Mouse (Mus musculus) CH12.LX (cell line): ENCODE data around the gene Olfr734. TPM values are rescaled to one million over a fixed set of nuclear protein-coding genes. Genes with fewer than 3 reads are reported as not detected.

ENCODE experiments used
- DNase-seq: peaks from one replicate; pipeline ENCODE4 v3.0.0-alpha.2; 2013; ENCODE audit errors: extremely low read depth
- H3K27ac ChIP-seq: 2 replicates; pipeline ENCODE4 v1.5.1; 2012; ENCODE audit warnings: low read depth, mild to moderate bottlenecking, control low read depth, moderate library complexity; ENCODE audit not compliant: insufficient read depth
- H3K27me3 ChIP-seq: replicated peaks from 2 replicates; pipeline ENCODE3; 2012; ENCODE audit warnings: inconsistent platforms
- H3K36me3 ChIP-seq, 2 experiments: replicated peaks in 1 of 2; 2 replicates each; pipeline versions ENCODE3 to v1.6.1; 2012; ENCODE audit warnings: inconsistent platforms in 1 of 2, low read length in 1 of 2, mild to moderate bottlenecking in 1 of 2, mixed read lengths in 1 of 2, moderate library complexity in 1 of 2; ENCODE audit not compliant: control insufficient read depth in 1 of 2, insufficient read depth in 1 of 2
- H3K4me1 ChIP-seq, 2 experiments: 2 replicates each; pipeline ENCODE4 v1.6.1; 2012; ENCODE audit warnings: inconsistent platforms in 1 of 2, moderate library complexity in 1 of 2; ENCODE audit not compliant: insufficient read depth in 2 of 2, control insufficient read depth in 1 of 2
- H3K4me2 ChIP-seq: 2 replicates; pipeline ENCODE4 v1.6.1; 2012; ENCODE audit warnings: low read depth, mild to moderate bottlenecking, control low read depth; ENCODE audit not compliant: poor library complexity, insufficient read depth, severe bottlenecking
- H3K4me3 ChIP-seq, 3 experiments: fragments of 150-350 bp in 1 of 3; sonication (generic) in 1 of 3; replicated peaks in 1 of 3; 2 replicates each; pipeline versions ENCODE3 to v1.5.1; 2011 to 2012; ENCODE audit warnings: low read depth in 2 of 3, low read length in 2 of 3, mild to moderate bottlenecking in 2 of 3, moderate library complexity in 2 of 3, control low read depth in 1 of 3, improper control_type of control experiment in 1 of 3, inconsistent platforms in 1 of 3, mixed read lengths in 1 of 3; ENCODE audit not compliant: poor library complexity in 1 of 3
- H3K79me2 ChIP-seq: replicated peaks from 2 replicates; pipeline ENCODE4 v1.6.1; 2012; ENCODE audit warnings: mild to moderate bottlenecking, moderate library complexity; ENCODE audit not compliant: control insufficient read depth, poor library complexity, insufficient read depth, severe bottlenecking; ENCODE audit errors: extremely low read depth
- H3K9ac ChIP-seq: 2 replicates; pipeline ENCODE4 v1.6.1; 2012; ENCODE audit warnings: low read depth, mild to moderate bottlenecking, control low read depth, moderate library complexity; ENCODE audit not compliant: insufficient read depth
- H3K9me3 ChIP-seq: replicated peaks from 2 replicates; pipeline ENCODE3; 2012; ENCODE audit warnings: low read length, inconsistent platforms, mixed read lengths
- CHD1 ChIP-seq: IDR thresholded peaks from 2 replicates; pipeline ENCODE4 v1.6.1; 2012; ENCODE audit warnings: low read depth, low read length, improper control_type of control experiment, inconsistent platforms
- EP300 ChIP-seq: IDR thresholded peaks from 2 replicates; pipeline ENCODE4 v1.6.1; 2011; ENCODE audit warnings: low read length, improper control_type of control experiment
- IRF4 ChIP-seq: IDR thresholded peaks from 2 replicates; pipeline ENCODE4 v1.6.1; 2014; ENCODE audit warnings: low read depth, mild to moderate bottlenecking, inconsistent platforms, low read length, improper control_type of control experiment
- JUND ChIP-seq: conservative IDR thresholded peaks from 2 replicates; pipeline ENCODE4 v1.6.1; 2011; ENCODE audit warnings: low read depth, low read length, improper control_type of control experiment
- KAT2A ChIP-seq: IDR thresholded peaks from 2 replicates; pipeline ENCODE4 v1.6.1; 2012; ENCODE audit warnings: low read length, improper control_type of control experiment, inconsistent platforms; ENCODE audit not compliant: insufficient replicate concordance
- MAZ ChIP-seq: IDR thresholded peaks from 2 replicates; pipeline ENCODE4 v1.6.1; 2012; ENCODE audit warnings: low read depth, mild to moderate bottlenecking, inconsistent platforms, low read length, improper control_type of control experiment, moderate library complexity
- POLR2A ChIP-seq: IDR thresholded peaks from 2 replicates; pipeline ENCODE4 v1.6.1; 2011; ENCODE audit warnings: low read depth, mild to moderate bottlenecking, improper control_type of control experiment, low read length
- RAD21 ChIP-seq: IDR thresholded peaks from 2 replicates; pipeline ENCODE4 v1.6.1; 2011; ENCODE audit warnings: low read depth, mild to moderate bottlenecking, low read length, improper control_type of control experiment, moderate library complexity
- SMC3 ChIP-seq: IDR thresholded peaks from 2 replicates; pipeline ENCODE4 v1.6.1; 2011; ENCODE audit warnings: low read depth, low read length, improper control_type of control experiment
- TCF12 ChIP-seq: IDR thresholded peaks from 2 replicates; pipeline ENCODE4 v1.6.1; 2014; ENCODE audit warnings: low read depth, mild to moderate bottlenecking, inconsistent platforms, low read length, improper control_type of control experiment
- USF2 ChIP-seq: conservative IDR thresholded peaks from 2 replicates; pipeline ENCODE4 v1.6.1; 2011; ENCODE audit warnings: low read depth, low read length, improper control_type of control experiment
- ZKSCAN1 ChIP-seq: IDR thresholded peaks from 2 replicates; pipeline ENCODE4 v1.6.1; 2012; ENCODE audit warnings: low read depth, inconsistent platforms, low read length, improper control_type of control experiment, borderline replicate concordance
- ZMIZ1 ChIP-seq: IDR thresholded peaks from 2 replicates; pipeline ENCODE4 v1.6.1; 2012; ENCODE audit warnings: low read depth, mild to moderate bottlenecking, inconsistent platforms, low read length, improper control_type of control experiment
- dilution Hi-C: fragments of 300-500 bp; cut with MboI; formaldehyde crosslinking; loops from 2 replicates; pipeline ENCODE4 v1.14.3; 2020; ENCODE audit warnings: low sequenced_read_pairs; ENCODE audit not compliant: extremely low pct_unique_long_range_greater_than_20kb, extremely low pct_ligation_motif_present
- in situ Hi-C: fragments of 300-500 bp; cut with MboI; formaldehyde crosslinking; loops from 3 replicates; pipeline ENCODE4 v1.14.3; 2019; ENCODE audit warnings: low sequenced_read_pairs, low pct_ligation_motif_present, low pct_unique_long_range_greater_than_20kb, mixed read lengths
- polyA plus RNA-seq: library from polyadenylated mRNA; unstranded; fragments of >175 nt; gene quantifications from 2 replicates; pipeline ENCODE4 v1.2.1, GENCODE M21; 2012; ENCODE audit warnings: low read depth; ENCODE audit not compliant: insufficient read length
- total RNA-seq, 2 experiments: library from RNA; depleted of rRNA; stranded (reverse); fragments of 300-350 nt in 1 of 2; fragments of >200 nt in 1 of 2; gene quantifications; 2 replicates each; pipeline ENCODE4 v1.2.3; 2012 to 2014

Olfr734 gene
- not detected in 2 replicates for total RNA-seq (2012; rRNA removed)
- total RNA-seq (2014; rRNA removed): not detected in 2 replicates
- not detected in 2 replicates for polyA plus RNA-seq

DNA sequence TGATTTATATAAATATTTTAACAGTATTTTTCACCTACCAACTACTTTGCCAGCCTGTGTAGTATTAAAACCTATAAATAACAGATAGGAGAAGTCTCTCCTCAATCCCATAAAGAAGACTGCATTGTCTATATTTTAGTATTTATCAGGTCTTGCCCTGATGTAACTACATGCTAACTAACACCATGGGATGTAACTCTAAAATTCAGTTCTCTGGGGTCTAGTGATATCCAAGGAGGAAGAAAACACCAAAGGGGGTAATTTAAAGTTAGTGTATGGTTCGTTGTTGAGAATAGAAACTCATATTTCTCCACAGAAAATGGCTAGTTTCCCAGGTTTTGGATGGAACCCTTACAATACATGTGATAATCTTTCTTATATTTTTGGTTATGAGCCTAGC, at the start of gene Olfr734:
Gene Olfr734 (minus strand): TSS at position 101 of the 400 bp plus-strand sequence.
- Histone ChIP-seq H3K79me2 (no peaks in the 10 kb centered on the region), H3K27ac (no peak within 1 kb of the TSS), H3K9me3 (no peaks in the 10 kb centered on the region), H3K36me3 (no peaks in the 10 kb centered on the region), H3K27me3 (peaks cover 1% of the 10 kb centered on the region)
- TF ChIP-seq IRF4 (no peak), MAZ (no peak), TCF12 (no peak), EP300 (no peak), POLR2A (no peak), ZMIZ1 (no peak), CHD1 (no peak), USF2 (no peak)
- TF ChIP-seq, all 38 proteins: peak for 0
- dilution Hi-C loops (no loop called here), in situ Hi-C loops (no loop called here)
- no peaks in the 10 kb centered on the region for H3K4me1 ChIP-seq
- H3K9ac ChIP-seq: no peak within 1 kb of the TSS
- H3K4me2 ChIP-seq: no peak within 1 kb of the TSS
- H3K4me3 ChIP-seq: no peak within 1 kb of the TSS
- no peak for DNase-seq

DNA sequence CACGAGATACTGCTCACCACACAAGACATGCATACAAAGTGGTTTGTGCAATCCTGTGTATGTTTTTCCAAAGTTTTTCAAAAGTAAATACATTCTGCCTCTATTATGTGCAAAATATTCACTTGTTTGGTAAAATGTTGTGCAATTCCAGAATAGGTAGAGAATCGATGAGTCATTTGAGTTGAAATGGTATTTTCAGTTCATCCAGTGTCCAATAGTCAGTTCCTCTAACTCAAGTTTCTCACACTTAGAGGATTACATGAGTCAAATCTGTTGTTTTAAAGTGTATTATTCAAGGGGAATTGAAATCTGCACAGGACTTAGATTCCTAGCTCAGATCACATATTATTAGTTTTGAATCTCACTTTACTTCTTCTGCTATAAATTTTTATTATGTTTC, 37.0 kb upstream of the Olfr734 start:
- H3K79me2 ChIP-seq: no peaks in the 10 kb centered on the region
- H3K4me3 ChIP-seq: no peak overlapping the region
- no peaks in the 10 kb centered on the region for H3K36me3 ChIP-seq
- peaks cover 9% of the 10 kb centered on the region for H3K27me3 ChIP-seq
- H3K4me2 ChIP-seq: no peak overlapping the region
- H3K27ac ChIP-seq: no peak overlapping the region
- no peak for DNase-seq
- dilution Hi-C loops: no loop called here
- no peaks in the 10 kb centered on the region for H3K4me1 ChIP-seq
- in situ Hi-C loops: loop anchor here (25.0 kb wide), 1 partner anchor 399 kb away; no protein-coding TSS in a partner anchor
- H3K9ac ChIP-seq: no peak overlapping the region
- TF ChIP-seq KAT2A (no peak), EP300 (no peak), ZKSCAN1 (no peak), SMC3 (no peak), RAD21 (no peak)
- TF ChIP-seq, all 38 proteins: peak for 0
- no peaks in the 10 kb centered on the region for H3K9me3 ChIP-seq

DNA sequence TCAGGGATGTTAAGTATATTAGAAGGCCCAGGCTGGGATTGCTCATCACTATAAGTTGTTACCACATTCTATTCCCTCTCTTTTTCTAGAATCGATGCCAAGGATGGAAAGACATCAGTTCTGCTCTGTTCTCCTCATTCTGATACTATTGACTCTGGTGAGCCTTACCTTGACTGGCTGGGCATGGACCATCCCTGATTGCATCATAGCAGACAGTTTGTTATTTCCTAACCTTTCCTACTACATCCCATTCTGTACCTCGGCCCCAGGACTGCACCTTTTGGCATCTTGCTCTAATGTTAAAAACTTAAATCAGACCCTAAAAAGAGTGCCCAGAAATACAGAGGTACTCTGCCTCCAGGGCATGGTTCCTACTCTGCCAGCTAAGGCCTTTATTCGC, 33.9 kb upstream of the Olfr734 start:
- no peak overlapping the region for H3K9ac ChIP-seq
- TF ChIP-seq JUND (no peak), ZKSCAN1 (no peak)
- TF ChIP-seq, all 38 proteins: peak for 0
- H3K27ac ChIP-seq: no peak overlapping the region
- in situ Hi-C loops (loop anchor here (25.0 kb wide), 1 partner anchor 402 kb away; no protein-coding TSS in a partner anchor), dilution Hi-C loops (no loop called here)
- no peak overlapping the region for H3K4me2 ChIP-seq
- no peaks in the 10 kb centered on the region for H3K27me3 ChIP-seq
- H3K9me3 ChIP-seq: no peaks in the 10 kb centered on the region
- no peaks in the 10 kb centered on the region for H3K79me2 ChIP-seq
- peaks cover 0 to 10% of the 10 kb centered on the region in 2 experiments; a peak in 2 of 4 replicates for H3K4me1 ChIP-seq
- H3K4me3 ChIP-seq: no peak overlapping the region
- no peaks in the 10 kb centered on the region for H3K36me3 ChIP-seq
- DNase-seq: no peak
